Mouse (Mus musculus): Measurements from ENCODE around the gene Nfia.

- TF ChIP-seq CTCF (IDR thresholded peaks at IDR 0.05; ENCODE audit: insufficient read depth, low read depth, low read length) (no peak), POLR2A (IDR thresholded peaks at IDR 0.05; ENCODE audit: insufficient read depth, low read depth, low read length) (no peak)
These were observed 312.5 kb downstream of the Nfia start for GRCm38 (mm10) chr4:98085060-98085459.
